Mouse (Mus musculus): ENCODE results near the gene Tbrg4. TPM values are rescaled to one million over a fixed set of nuclear protein-coding genes. Genes with fewer than 3 reads are reported as not detected.

Gene Tbrg4
- 1.0 TPM for polyA plus RNA-seq (2014; fragmentation: Illumina TruSeq; extraction: RNeasy Lipid Tissue Mini Kit (QIAGEN cat#74804); ENCODE audit: low replicate concordance)

GRCm38 (mm10) chr11:6625478-6626387 lies at the start of gene Tbrg4:
Gene Tbrg4 (minus strand): TSS chr11:6626067.

GRCm38 (mm10) chr11:6658271-6658670 lies 32.4 kb upstream of the Tbrg4 start, which contains the start of gene Ramp3:
Gene Ramp3 (plus strand): TSS chr11:6658521.

GRCm38 (mm10) chr11:6638537-6638936 lies 12.7 kb upstream of the Tbrg4 start, which contains the start of gene Wap:
Gene Wap (minus strand): TSS chr11:6638637.

GRCm38 (mm10) chr11:6605491-6606399 lies 20.1 kb downstream of the Tbrg4 start, which contains the start of gene Nacad:
Gene Nacad (minus strand): TSS chr11:6606053.

Other genes starting within 250 kb of the Tbrg4 start
- gene Zmiz2, start 237.0 kb downstream of the Tbrg4 start, polyA plus RNA-seq (2014; fragmentation: Illumina TruSeq; extraction: RNeasy Lipid Tissue Mini Kit (QIAGEN cat#74804); ENCODE audit: low replicate concordance): 0.63 TPM
- 431 TPM for gene Ppia, start 210.6 kb downstream of the Tbrg4 start, polyA plus RNA-seq (2014; fragmentation: Illumina TruSeq; extraction: RNeasy Lipid Tissue Mini Kit (QIAGEN cat#74804); ENCODE audit: low replicate concordance)
- 18.7 TPM for gene H2afv, start 181.6 kb downstream of the Tbrg4 start, polyA plus RNA-seq (2014; fragmentation: Illumina TruSeq; extraction: RNeasy Lipid Tissue Mini Kit (QIAGEN cat#74804); ENCODE audit: low replicate concordance)
- 147 TPM for gene Purb, start 150.2 kb downstream of the Tbrg4 start, polyA plus RNA-seq (2014; fragmentation: Illumina TruSeq; extraction: RNeasy Lipid Tissue Mini Kit (QIAGEN cat#74804); ENCODE audit: low replicate concordance)
- 0.30 TPM for gene Myo1g, start 105.1 kb downstream of the Tbrg4 start, polyA plus RNA-seq (2014; fragmentation: Illumina TruSeq; extraction: RNeasy Lipid Tissue Mini Kit (QIAGEN cat#74804); ENCODE audit: low replicate concordance)
- gene Ccm2, start 79.2 kb downstream of the Tbrg4 start, polyA plus RNA-seq (2014; fragmentation: Illumina TruSeq; extraction: RNeasy Lipid Tissue Mini Kit (QIAGEN cat#74804); ENCODE audit: low replicate concordance): 0.82 TPM
- not detected for gene Nacad, start 20.0 kb downstream of the Tbrg4 start, polyA plus RNA-seq (2014; fragmentation: Illumina TruSeq; extraction: RNeasy Lipid Tissue Mini Kit (QIAGEN cat#74804); ENCODE audit: low replicate concordance)
- not detected for gene Wap, start 12.6 kb upstream of the Tbrg4 start, polyA plus RNA-seq (2014; fragmentation: Illumina TruSeq; extraction: RNeasy Lipid Tissue Mini Kit (QIAGEN cat#74804); ENCODE audit: low replicate concordance)
- gene Ramp3, start 32.5 kb upstream of the Tbrg4 start, polyA plus RNA-seq (2014; fragmentation: Illumina TruSeq; extraction: RNeasy Lipid Tissue Mini Kit (QIAGEN cat#74804); ENCODE audit: low replicate concordance): not detected
- gene Gm11983, start 211.6 kb upstream of the Tbrg4 start, polyA plus RNA-seq (2014; fragmentation: Illumina TruSeq; extraction: RNeasy Lipid Tissue Mini Kit (QIAGEN cat#74804); ENCODE audit: low replicate concordance): not detected